In genomic region chr11:113787432-113788182, GRCm38 (mm10) we compare ENCODE assay signal across 9 mouse cellular contexts. TPM values are rescaled to one million over a fixed set of nuclear protein-coding genes. Genes with fewer than 3 reads are reported as not detected.
DNase-seq lines count a peak whose midpoint lies in the region; ATAC-seq and TF ChIP-seq lines count a peak whose summit lies in the region.
"Had no signal": no experiment of that assay in that cellular context is flagged by ENCODE, and none has a peak within 500 bp of the region (broad histone marks: within the 10 kb centered on the region; RNA-seq: fewer than 3 reads in every experiment).

No protein-coding gene starts in this region.

- no peak overlapping the region for H3K4me3 ChIP-seq in kidney, embryonic 16.5 days (ENCODE audit: low read length)
- no peak overlapping the region for H3K4me3 ChIP-seq in forebrain, embryonic 15.5 days
- H3K4me3 ChIP-seq in midbrain, embryonic 14.5 days (replicated peaks; ENCODE audit: low read depth, low read length): no peak overlapping the region
- no peak overlapping the region for H3K4me3 ChIP-seq in left cerebral cortex, adult 2 months

- no peak overlapping the region for H3K9ac ChIP-seq in kidney, embryonic 16.5 days (replicated peaks; ENCODE audit: low read length)
- no peak overlapping the region for H3K9ac ChIP-seq in forebrain, embryonic 15.5 days (replicated peaks)
- H3K9ac ChIP-seq in midbrain, embryonic 14.5 days (replicated peaks; ENCODE audit: low read length): no peak overlapping the region

- no peaks in the 10 kb centered on the region for H3K27me3 ChIP-seq in kidney, embryonic 16.5 days (ENCODE audit: insufficient read depth, low read length)
- H3K27me3 ChIP-seq in forebrain, embryonic 15.5 days: no peaks in the 10 kb centered on the region
- H3K27me3 ChIP-seq in midbrain, embryonic 14.5 days (ENCODE audit: control insufficient read depth, insufficient read depth, low read length): no peaks in the 10 kb centered on the region

- no peak overlapping the region for H3K4me2 ChIP-seq in kidney, embryonic 16.5 days (replicated peaks; ENCODE audit: low read depth, low read length)
- no peak overlapping the region for H3K4me2 ChIP-seq in forebrain, embryonic 15.5 days (replicated peaks)
- no peak overlapping the region for H3K4me2 ChIP-seq in midbrain, embryonic 14.5 days (ENCODE audit: low read length)

- no peak for ATAC-seq in kidney, embryonic 16.5 days (ENCODE audit: low FRiP score, low TSS enrichment)
- no peak for ATAC-seq in forebrain, embryonic 15.5 days (replicated peaks)
- no peak for ATAC-seq in midbrain, embryonic 14.5 days (ENCODE audit: low FRiP score, low TSS enrichment)

- DNase-seq in kidney, postnatal 4 days: no peak
- DNase-seq in MEL-GATA-1-ER (ENCODE audit: extremely low read depth, low read depth): peak; percentile 95
- no peak for DNase-seq in midbrain, embryonic 14.5 days
- no peak for DNase-seq in left cerebral cortex, adult 2 months (ENCODE audit: extremely low spot score in 1 of 2, low spot score in 2 of 2)
- no peak for DNase-seq in cerebellum, postnatal 4 days (ENCODE audit: low spot score in 2 of 2)
- no peak for DNase-seq in layer of hippocampus, postnatal 10 days (ENCODE audit: low spot score in 2 of 2)
- DNase-seq: heart, postnatal 4 days had no signal

- intact Hi-C loops in left cerebral cortex, adult 2 months (cut with DNase I): no loop called here

- H3K36me3 ChIP-seq in kidney, embryonic 16.5 days (ENCODE audit: insufficient read depth, low read length): no peaks in the 10 kb centered on the region
- no peaks in the 10 kb centered on the region for H3K36me3 ChIP-seq in forebrain, embryonic 15.5 days
- no peaks in the 10 kb centered on the region for H3K36me3 ChIP-seq in midbrain, embryonic 14.5 days (ENCODE audit: control insufficient read depth, insufficient read depth, low read length)

- no peaks in the 10 kb centered on the region for H3K9me3 ChIP-seq in kidney, embryonic 16.5 days (ENCODE audit: low read length)
- H3K9me3 ChIP-seq in forebrain, embryonic 15.5 days: no peaks in the 10 kb centered on the region
- H3K9me3 ChIP-seq in midbrain, embryonic 14.5 days (ENCODE audit: control insufficient read depth, low read length): no peaks in the 10 kb centered on the region

- 89% methylated on average over 13 of the region's 13 CpGs for WGBS in kidney, embryonic 16.5 days
- 64% methylated on average over 13 of the region's 13 CpGs for WGBS in forebrain, embryonic 15.5 days
- WGBS in midbrain, embryonic 14.5 days: 76% methylated on average over 13 of the region's 13 CpGs

- peaks cover 56% of the 10 kb centered on the region for H3K4me1 ChIP-seq in kidney, embryonic 16.5 days (ENCODE audit: insufficient read depth, low read length)
- peaks cover 56% of the 10 kb centered on the region for H3K4me1 ChIP-seq in forebrain, embryonic 15.5 days
- peaks cover 47% of the 10 kb centered on the region for H3K4me1 ChIP-seq in midbrain, embryonic 14.5 days (ENCODE audit: control insufficient read depth, insufficient read depth, low read length)

- no peak for TF ChIP-seq CTCF in left cerebral cortex, adult 2 months (IDR thresholded peaks at IDR 0.05)

- H3K27ac ChIP-seq in kidney, embryonic 16.5 days (ENCODE audit: low read length): peak overlapping the region; percentile 38
- peak overlapping the region; percentile 97 for H3K27ac ChIP-seq in forebrain, embryonic 15.5 days (replicated peaks)
- H3K27ac ChIP-seq in midbrain, embryonic 14.5 days (replicated peaks; ENCODE audit: low read depth, low read length): peak overlapping the region; percentile 96; the same call in 1 of the 2 replicates
- no peak overlapping the region for H3K27ac ChIP-seq in left cerebral cortex, adult 2 months

RNA-seq across cellular contexts. Expression of gene Cdc42ep4, which starts 35.9 kb away (rescaled TPM):
- 73.9 and 74.5 TPM in 2 replicates for polyA plus RNA-seq in kidney, embryonic 16.5 days (2015; fragmentation: Nextera tagmentation; extraction: Ambion mirVana)
- 91.5 and 97.2 TPM in 2 replicates for polyA plus RNA-seq in forebrain, embryonic 15.5 days (2015; fragmentation: Nextera tagmentation; extraction: Ambion mirVana)
- polyA plus RNA-seq in midbrain, embryonic 14.5 days (2014; fragmentation: Nextera tagmentation; extraction: Ambion mirVana): 45.4 and 49.5 TPM in 2 replicates
- total RNA-seq in left cerebral cortex, adult 2 months (2021): 10 to 100 TPM; 25.6 to 28.8 TPM
- 10 to 100 TPM; 43.2 to 47.6 TPM for total RNA-seq in layer of hippocampus, postnatal 10 days (2021)
